Mouse (Mus musculus) neural tube, embryonic 11.5 days (tissue): ENCODE results near the gene Cisd3. TPM values are rescaled to one million over a fixed set of nuclear protein-coding genes. Genes with fewer than 3 reads are reported as not detected.

Source experiments
- ATAC-seq: fragments of 200-750 bp; cut with Nextera tagmentation; 2 replicates; pipeline ENCODE4 v1.8.0; 2017; ENCODE audit warnings: moderate number of reproducible peaks, mild to moderate bottlenecking, moderate TSS enrichment, moderate library complexity; ENCODE audit not compliant: insufficient read depth, low FRiP score, low TSS enrichment
- DNase-seq: peaks from one replicate; pipeline ENCODE4 v3.0.0-alpha.2; 2015; ENCODE audit warnings: low spot score
- H3K27ac ChIP-seq: fragments of 300-500 bp; sonication (generic); 2 replicates; pipeline ENCODE4 v1.5.1; 2014; ENCODE audit warnings: low read depth, mild to moderate bottlenecking, low read length
- H3K27me3 ChIP-seq: fragments of 300-500 bp; sonication (generic); 2 replicates; pipeline ENCODE4 v1.6.1; 2014; ENCODE audit warnings: mild to moderate bottlenecking, low read length, mixed read lengths; ENCODE audit not compliant: control insufficient read depth, insufficient read depth
- H3K36me3 ChIP-seq: fragments of 300-500 bp; sonication (generic); 2 replicates; pipeline ENCODE4 v1.6.1; 2014; ENCODE audit warnings: mild to moderate bottlenecking, low read length, moderate library complexity, mixed read lengths; ENCODE audit not compliant: control insufficient read depth, insufficient read depth
- H3K4me1 ChIP-seq: fragments of 300-500 bp; sonication (generic); 2 replicates; pipeline ENCODE4 v1.6.1; 2014; ENCODE audit warnings: low read length, mixed read lengths; ENCODE audit not compliant: control insufficient read depth, insufficient read depth
- H3K4me2 ChIP-seq: fragments of 300-500 bp; sonication (generic); 2 replicates; pipeline ENCODE4 v1.6.1; 2014; ENCODE audit warnings: low read depth, mild to moderate bottlenecking, moderate library complexity
- H3K4me3 ChIP-seq: fragments of 300-500 bp; sonication (generic); 2 replicates; pipeline ENCODE4 v1.5.1; 2014; ENCODE audit warnings: low read depth, low read length
- H3K9ac ChIP-seq: fragments of 300-500 bp; sonication (generic); 2 replicates; pipeline ENCODE4 v1.6.1; 2014; ENCODE audit warnings: mild to moderate bottlenecking, low read length
- H3K9me3 ChIP-seq: fragments of 300-500 bp; sonication (generic); 2 replicates; pipeline ENCODE4 v1.6.1; 2016; ENCODE audit warnings: low read length; ENCODE audit not compliant: control insufficient read depth
- WGBS: fragments of 180-500 bp; shearing (Covaris S2); extraction: QIAGEN DNeasy Blood & Tissue Kit; methylation state at CpG from one replicate; pipeline ENCODE4 v1.1.7; 2014; 5-methylcytosine and 5-hydroxymethylcytosine counted together
- microRNA-seq: library from miRNA; unstranded; fragments of <30 nt; microRNA quantifications from one replicate; pipeline ENCODE4, GENCODE M21; 2016
- polyA plus RNA-seq: library from polyadenylated mRNA; unstranded; fragments of >200 nt; fragmentation: Nextera tagmentation; extraction: Ambion mirVana; gene quantifications from 2 replicates; pipeline ENCODE4 v1.2.1, GENCODE M21; 2014

The Cisd3 gene
- polyA plus RNA-seq, 1 experiment from 2014 or later = 20.2 TPM

- no peak for DNase-seq
- H3K4me1 ChIP-seq = 0 out of 2 replicates have a peak, but pooled peaks cover under 1% of the 10 kb centered on the region
- H3K4me2 ChIP-seq = no peak overlapping the region
These were observed 52.0 kb downstream of the Cisd3 start for GRCm38 (mm10) chr11:97737600-97737999.

More at GRCm38 (mm10) chr11:97737600-97737999, 52.0 kb downstream of the Cisd3 start:
- H3K9me3 ChIP-seq = no peaks in the 10 kb centered on the region
- H3K4me3 ChIP-seq = no peak overlapping the region
- no peak overlapping the region for H3K9ac ChIP-seq
- no peak overlapping the region for H3K27ac ChIP-seq
- no peaks in the 10 kb centered on the region for H3K36me3 ChIP-seq
- H3K27me3 ChIP-seq = no peaks in the 10 kb centered on the region
- WGBS = 82% methylated on average over 4 of the region's 4 CpGs
- ATAC-seq = no peak

Small RNA genes within 50 kb of the gene (microRNA-seq; reads per million reads assigned to microRNA genes)
- not detected for gene Gm24158
- gene Mir6927 = 1.0 reads per million

Other genes starting within 250 kb of the Cisd3 start
- not detected in 2 replicates for gene 4933428G20Rik, start 185.5 kb upstream of the Cisd3 start, polyA plus RNA-seq
- gene Srcin1, start 109.6 kb upstream of the Cisd3 start, polyA plus RNA-seq = 2.5 and 2.6 TPM in 2 replicates
- gene Epop, start 56.1 kb upstream of the Cisd3 start, polyA plus RNA-seq = 9.7 and 11.0 TPM in 2 replicates
- gene Mllt6, start 22.4 kb upstream of the Cisd3 start, polyA plus RNA-seq = 3.9 and 4.5 TPM in 2 replicates
- gene Pcgf2, start 14.7 kb downstream of the Cisd3 start, polyA plus RNA-seq = 17.5 and 17.8 TPM in 2 replicates
- gene Psmb3, start 17.6 kb downstream of the Cisd3 start, polyA plus RNA-seq = 545 and 553 TPM in 2 replicates
- 2.0 and 2.8 TPM in 2 replicates for gene Pip4k2b, start 58.9 kb downstream of the Cisd3 start, polyA plus RNA-seq
- gene Cwc25, start 80.7 kb downstream of the Cisd3 start, polyA plus RNA-seq = 13.3 and 13.7 TPM in 2 replicates
- gene 1700001P01Rik, start 90.1 kb downstream of the Cisd3 start, polyA plus RNA-seq = not detected in 2 replicates
- gene Rpl23, start 96.6 kb downstream of the Cisd3 start, polyA plus RNA-seq = 453 and 457 TPM in 2 replicates
- gene Lasp1, start 113.2 kb downstream of the Cisd3 start, polyA plus RNA-seq = 68.8 and 73.1 TPM in 2 replicates
- 14.1 and 15.0 TPM in 2 replicates for gene B230217C12Rik, start 155.0 kb downstream of the Cisd3 start, polyA plus RNA-seq
- 0.53 and 0.65 TPM in 2 replicates for gene Fbxo47, start 198.3 kb downstream of the Cisd3 start, polyA plus RNA-seq